Mouse (Mus musculus): ENCODE results near the gene Fam43b. TPM values are rescaled to one million over a fixed set of nuclear protein-coding genes. Genes with fewer than 3 reads are reported as not detected.
"Not testable (repeated sequence)": the region's sequence is repeated elsewhere in the genome, so short reads cannot be mapped to it uniquely, and the experiment has no call there.

Gene Fam43b
- 10 to 100 TPM; 26.4 to 30.9 (median 30.1) TPM for total RNA-seq (2022)

DNA sequence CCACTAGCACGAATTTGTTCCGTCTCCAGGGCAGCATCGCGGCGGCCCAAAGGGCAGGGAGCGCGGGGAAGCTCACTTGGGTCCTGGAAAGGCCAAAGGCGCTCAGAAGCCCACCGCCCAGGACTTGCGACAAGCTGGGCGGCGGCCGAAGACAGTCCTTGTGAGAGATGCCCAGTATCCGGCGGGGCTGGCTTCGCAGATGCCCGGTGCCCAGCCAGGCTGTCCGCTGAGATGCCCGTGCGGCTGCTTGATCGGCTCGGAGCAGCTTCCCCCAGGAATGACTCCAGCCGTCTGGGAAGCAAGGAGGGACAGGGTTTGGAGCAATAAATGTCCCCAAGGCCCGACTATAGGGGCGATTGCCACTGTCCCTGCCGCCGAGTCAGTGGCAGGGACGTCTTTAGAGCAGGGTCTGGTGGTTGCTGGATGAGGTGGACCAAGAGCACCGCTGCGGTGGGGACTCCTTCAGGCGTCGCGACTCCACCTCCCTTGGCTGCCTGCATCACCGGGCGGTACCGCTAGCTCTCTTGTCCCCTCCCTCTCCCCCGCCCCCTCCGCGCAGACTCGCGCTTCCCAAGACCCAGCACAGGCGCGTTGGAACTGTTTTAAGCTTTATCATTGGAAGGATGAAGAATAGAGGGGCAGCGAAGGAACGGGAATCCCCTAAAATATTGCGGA is at the start of gene Fam43b:
Fam43b (minus strand) TSS at position 558 of the 675 bp plus-strand sequence.
- peak; percentile 66 to 80 for DNase-seq (ENCODE audit: low spot score in 2 of 2)

DNA sequence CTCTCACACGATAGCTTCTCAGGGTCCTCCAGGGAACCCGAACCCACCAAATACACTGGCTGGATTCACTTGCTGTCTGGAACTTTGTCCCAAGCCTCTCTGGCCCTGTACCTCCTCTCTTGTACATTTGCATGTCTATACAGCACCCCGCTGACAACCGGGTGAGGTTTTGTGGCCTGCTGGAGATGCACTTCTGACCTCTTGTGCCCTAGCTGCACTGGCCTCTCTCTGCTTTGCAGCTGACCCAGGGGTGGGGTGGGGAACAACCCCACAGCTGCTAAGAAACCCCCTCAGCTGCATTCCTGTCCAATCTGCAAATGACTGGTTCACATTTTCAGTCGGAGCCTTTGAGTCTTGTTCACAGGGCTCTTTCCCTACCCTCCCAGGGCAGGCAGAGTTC is 48.6 kb upstream of the Fam43b start:
- no peak for DNase-seq (ENCODE audit: low spot score in 2 of 2)

GRCm38 (mm10) chr4:138440062-138440461 is 43.7 kb upstream of the Fam43b start:
- no peak for DNase-seq (ENCODE audit: low spot score in 2 of 2)

DNA sequence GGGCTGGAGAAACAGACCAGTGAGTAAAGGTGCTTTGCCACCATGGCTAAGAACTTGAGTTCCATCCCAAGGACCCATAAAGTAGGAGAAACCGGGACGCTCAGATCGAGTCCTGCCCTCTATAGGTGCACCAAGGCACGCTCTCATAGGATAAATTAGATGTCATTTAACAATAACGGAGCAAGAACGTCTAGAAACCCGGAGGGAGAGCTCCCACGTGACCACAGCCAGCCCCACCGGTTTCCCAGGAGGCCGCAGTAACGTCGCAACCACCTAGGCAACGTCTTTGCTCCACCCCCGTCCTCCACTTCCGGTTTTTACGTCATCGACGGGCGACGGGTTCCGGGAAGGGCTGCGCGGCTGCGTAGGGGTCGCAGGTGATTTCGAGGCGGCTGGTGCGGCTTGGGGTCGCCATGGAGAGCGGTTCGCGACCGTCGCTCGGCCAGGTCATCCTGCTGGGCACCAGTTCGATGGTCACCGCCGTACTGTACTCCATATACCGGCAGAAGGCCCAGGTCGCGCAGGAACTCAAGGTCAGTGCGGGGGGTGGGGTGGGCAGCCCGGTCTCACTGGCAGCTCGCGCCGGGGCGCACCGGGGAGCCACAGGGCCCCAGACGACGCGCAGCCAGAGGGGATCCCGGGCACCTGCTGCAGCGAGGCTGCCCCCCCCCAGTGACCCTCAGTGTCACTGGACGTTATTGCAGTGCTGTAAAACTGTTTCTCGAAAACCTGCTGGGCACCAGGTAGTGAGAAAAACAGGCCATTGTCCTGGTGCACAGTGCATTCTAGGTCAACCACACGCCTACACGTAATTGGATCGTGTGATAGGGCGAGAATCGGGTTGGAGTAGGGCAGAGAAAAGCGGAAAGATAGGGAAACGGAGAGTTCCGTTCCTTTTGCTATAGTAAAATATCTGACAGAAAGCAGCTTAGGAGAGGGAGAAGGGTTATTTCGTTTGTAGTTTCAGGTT is 38.3 kb upstream of the Fam43b start, which contains the start of gene Mul1:
Mul1 (plus strand) TSS at position 325 of the 970 bp plus-strand sequence.
- DNase-seq (ENCODE audit: low spot score in 2 of 2) = peak; percentile 95 to 96

GRCm38 (mm10) chr4:138431340-138431739 is 35.0 kb upstream of the Fam43b start:
- DNase-seq (ENCODE audit: low spot score in 2 of 2) = no peak

- DNase-seq (ENCODE audit: low spot score in 2 of 2) = no peak
Observed at GRCm38 (mm10) chr4:138429778-138430177, 33.5 kb upstream of the Fam43b start.

DNA sequence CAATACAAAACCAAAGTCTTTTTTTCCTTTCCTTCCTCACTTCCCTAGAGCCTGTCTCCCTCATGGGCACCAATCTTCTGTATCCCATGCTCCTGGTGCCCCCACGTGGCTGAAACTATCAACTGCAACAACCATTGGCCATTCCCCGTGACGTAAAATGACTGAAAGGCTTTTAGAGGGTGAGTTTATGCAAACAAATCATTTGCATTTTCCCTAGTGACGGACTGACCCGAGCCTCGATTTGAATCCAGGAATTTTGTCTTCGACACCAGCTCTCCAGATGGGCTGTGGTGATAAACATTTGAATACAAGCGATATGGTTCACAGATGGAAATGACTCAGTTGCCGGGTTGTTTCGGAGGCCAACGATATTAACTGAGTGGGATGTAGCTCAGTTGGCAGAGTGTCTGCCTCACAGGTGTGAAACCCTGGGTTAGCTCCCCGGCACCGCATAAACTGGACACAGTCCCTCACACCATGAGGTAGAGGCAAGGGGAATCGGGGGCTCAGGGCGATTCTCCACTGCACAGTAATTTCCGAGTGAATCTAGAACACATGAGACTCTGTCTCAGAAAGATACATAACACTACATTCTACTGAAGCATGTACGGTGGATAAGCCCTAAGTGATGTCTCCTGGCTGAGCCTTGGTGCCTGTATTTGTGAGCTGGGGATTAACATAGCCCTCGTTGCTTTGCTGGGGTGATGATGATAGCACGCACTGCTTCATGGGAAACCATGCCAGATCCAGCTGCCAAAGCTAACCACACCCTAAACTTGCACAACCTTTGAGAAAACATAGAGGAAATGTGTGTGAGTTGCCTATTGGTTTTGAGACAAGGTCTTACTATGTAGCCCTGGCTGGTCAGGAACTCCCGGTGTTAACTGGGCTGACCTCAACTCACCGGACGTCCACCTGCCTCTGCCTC is 30.7 kb upstream of the Fam43b start:
- DNase-seq (ENCODE audit: low spot score in 2 of 2) = peak; percentile 86 to 92

GRCm38 (mm10) chr4:138425604-138426003 is 29.3 kb upstream of the Fam43b start:
- not testable (repeated sequence) for DNase-seq (ENCODE audit: low spot score in 2 of 2)

DNA sequence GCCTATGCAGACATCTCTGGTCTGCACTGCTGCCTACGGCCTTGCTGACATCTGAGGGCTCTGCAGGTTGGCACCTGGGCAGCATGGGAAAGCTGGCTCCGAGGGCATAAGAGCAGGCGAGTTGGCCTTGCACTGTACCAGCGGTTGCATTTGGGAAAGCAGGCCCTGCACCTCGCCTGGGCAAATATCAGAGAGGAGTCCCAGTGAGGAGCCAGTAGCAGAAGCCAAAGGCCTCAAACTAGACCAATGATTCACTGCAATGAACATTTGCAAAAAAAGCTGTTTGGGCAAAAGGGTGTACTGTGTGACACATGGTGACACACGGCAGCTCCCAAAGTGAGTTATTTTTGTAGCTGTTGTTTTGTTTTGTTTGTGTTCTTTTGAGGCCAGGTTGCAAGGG is 28.7 kb upstream of the Fam43b start:
- no peak for DNase-seq (ENCODE audit: low spot score in 2 of 2)

DNA sequence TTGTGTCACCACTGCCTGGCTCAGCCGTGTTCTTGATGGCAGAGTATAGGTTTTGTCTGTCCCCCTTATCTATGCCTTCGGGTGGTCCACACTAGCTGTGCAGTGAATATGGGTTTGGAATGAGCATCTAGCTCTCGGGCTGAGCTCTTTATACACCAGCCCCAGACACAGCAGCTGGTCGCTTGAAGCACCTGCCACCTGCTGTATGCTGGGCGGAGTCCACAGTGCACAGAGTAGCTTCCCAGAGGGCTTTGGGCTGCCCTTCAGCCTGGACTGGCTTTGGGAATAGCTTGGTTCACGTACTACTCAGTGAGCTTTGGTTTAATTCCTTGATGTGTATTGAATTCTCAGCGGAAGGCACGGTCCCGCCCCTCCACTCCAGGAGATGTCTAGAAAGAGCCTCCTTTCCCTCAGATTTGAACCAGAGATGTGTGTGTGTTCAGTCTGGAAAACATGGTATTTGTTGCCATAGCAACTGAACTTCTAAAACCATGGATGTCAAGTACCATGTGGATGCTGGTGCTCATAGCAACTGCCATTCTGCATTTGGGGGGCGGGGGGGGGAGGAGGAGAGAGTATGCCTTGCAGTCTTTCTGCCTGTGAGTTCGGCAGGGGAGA is 22.1 kb upstream of the Fam43b start:
- DNase-seq (ENCODE audit: low spot score in 2 of 2) = no peak

GRCm38 (mm10) chr4:138417882-138418281 is 21.6 kb upstream of the Fam43b start:
- no peak for DNase-seq (ENCODE audit: low spot score in 2 of 2)

DNA sequence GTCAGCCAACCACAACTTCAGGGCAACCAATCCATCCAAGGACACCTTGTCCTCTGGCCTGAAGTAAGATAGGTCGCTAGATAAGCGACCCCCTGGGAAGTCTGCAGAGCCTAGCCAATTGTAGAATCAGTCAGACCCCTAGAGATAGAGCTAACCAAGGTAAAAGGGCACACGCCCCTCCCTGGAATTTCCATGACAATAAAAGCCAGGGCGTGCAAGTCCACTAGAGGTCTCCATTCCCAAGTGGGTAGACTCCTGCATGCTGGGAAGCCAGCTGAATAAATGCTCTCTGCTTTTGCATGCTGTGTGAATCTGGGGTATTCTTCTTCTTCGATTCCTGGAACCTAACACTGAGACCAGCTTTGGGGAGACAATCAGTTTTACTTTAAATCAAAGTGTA is 20.1 kb upstream of the Fam43b start:
- no peak for DNase-seq (ENCODE audit: low spot score in 2 of 2)

DNA sequence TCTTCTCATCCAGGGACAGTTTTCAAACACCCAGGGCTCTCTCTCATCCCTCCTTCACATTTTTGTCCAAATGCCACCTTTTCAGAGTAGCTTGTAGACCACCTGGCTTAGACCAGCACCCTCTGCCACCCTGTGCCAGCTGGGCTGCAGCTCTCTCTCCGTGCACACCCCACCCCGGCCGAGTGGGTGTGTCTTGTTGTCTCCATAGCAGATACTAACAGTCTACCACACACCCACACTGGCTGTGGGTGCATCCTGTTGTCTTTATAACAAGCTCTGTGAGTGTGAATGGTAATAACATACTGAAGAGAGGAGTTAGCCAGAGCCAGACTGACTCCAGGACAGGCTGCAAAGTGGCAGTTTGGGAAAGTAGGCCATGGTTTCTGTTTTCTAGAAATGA is 19.7 kb upstream of the Fam43b start:
- DNase-seq (ENCODE audit: low spot score in 2 of 2) = peak; percentile 49 to 57

DNA sequence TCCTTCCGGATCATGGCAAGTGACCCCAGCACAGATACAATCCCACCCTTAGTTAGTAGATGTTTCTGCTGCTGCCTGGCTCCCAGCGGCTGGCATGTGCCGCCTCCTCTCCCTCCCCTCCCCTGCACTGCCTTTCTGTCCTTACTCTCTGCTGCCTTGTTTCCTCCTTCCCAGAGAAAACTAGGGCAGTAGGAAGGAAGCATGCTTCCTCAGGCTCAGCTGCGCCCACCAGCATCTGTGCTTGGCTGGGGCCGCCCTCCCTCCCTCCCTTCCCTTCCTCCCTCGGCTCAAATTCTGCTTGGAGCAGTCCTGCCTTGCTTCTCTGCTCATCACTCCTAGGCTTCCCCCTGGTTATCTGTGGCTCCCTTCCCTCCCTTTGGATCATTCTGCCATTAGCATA is 18.4 kb upstream of the Fam43b start:
- peak in 1 of 2 experiments; percentile 51 for DNase-seq (ENCODE audit: low spot score in 2 of 2)

DNA sequence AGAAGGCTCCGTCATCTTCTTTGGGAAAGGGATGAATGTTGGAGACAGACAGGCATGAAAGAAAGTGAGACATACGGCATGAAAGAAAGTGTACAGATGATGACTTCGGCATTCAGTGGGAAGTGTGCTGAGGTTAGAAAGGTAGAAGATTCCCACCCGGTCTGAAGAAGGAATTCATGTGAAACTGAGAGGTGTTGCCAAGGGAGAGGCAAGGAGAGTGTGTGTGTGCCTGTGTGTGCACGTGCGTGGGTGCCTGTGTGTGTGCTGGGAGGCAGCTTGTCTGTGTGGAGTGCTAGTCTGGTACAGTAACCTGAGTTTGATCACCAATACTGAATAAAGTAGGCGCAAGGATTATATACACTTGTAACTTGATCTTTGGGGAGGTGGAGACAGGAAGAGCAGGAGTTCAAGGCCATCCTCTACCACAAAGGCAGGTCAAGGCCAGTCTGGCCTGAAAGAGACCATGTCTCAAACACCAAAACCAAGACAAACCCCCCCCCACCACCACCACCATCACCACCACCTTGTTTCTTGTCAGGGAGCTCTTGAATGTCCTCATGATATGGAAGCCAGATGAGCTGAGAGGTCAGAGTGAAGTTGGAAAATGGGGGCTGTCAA is 15.3 kb upstream of the Fam43b start:
- no peak for DNase-seq (ENCODE audit: low spot score in 2 of 2)

DNA sequence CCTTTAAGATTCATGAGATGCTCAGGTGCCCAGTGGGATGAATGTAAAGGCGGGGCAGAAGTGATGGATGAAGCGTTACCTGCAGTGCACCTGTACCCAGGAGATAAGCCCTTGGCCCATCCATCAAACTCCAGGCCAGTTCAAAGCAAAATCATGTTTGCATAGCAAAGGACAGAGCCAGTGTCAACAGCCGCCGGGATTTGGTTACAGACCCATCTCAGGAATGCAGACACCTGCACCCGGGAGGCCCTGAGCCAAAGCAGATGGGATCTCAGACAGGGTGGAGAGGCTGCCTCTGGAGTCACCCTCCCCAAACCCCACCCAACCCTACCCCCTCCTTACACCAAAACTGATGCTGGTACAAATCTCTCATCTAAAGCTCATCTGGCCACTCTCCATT is 14.7 kb upstream of the Fam43b start:
- no peak for DNase-seq (ENCODE audit: low spot score in 2 of 2)

DNA sequence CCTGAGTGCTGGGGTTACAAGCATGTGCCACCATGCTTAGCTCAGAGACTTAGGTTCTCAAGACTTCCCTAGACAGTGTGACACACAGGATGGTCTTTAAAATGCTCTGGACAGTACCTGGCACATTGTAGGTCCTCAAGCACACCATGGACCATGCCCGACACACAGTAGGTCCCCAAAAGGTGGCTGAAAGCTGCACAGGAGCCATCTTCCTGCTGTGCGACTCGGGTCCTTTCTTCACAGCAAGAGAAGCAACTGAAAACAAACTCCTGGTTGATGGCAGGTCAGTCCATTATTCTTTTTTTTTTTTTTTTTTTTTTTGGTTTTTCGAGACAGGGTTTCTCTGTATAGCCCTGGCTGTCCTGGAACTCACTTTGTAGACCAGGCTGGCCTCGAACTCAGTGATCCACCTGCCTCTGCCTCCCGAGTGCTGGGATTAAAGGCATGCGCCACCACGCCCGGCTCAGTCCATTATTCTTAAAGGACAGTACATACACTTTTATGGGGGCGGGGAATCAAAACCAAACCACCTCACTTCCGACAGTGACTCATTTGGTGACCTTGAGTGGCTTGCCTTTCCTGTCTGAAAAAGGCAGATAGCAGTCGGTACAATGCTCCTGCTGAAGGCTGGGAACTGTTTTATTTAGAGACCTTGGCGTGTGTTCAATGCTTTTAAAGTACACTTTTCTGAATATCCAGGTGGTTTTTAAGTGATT is 11.3 kb upstream of the Fam43b start:
- no peak for DNase-seq (ENCODE audit: low spot score in 2 of 2)

DNA sequence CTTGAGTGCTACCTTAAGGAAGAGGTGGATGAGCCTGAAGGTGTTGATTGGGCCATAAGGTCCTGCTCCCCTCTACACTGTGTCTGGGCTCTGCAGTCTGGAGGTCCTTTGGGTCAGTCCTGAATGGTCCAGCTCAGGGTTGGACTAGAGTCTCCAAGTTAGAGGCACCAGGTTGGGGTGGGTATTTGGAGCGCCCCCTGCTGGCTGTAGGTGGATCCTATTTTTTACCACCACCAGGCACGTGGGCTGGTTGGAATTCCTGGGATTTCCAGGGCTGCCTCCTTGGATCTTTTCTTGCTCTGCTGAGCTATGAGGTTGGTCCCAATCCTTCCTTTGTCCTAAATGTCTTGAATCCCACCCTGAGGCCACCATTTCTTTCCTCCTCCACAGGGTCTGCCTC is 8.5 kb upstream of the Fam43b start:
- no peak for DNase-seq (ENCODE audit: low spot score in 2 of 2)

DNA sequence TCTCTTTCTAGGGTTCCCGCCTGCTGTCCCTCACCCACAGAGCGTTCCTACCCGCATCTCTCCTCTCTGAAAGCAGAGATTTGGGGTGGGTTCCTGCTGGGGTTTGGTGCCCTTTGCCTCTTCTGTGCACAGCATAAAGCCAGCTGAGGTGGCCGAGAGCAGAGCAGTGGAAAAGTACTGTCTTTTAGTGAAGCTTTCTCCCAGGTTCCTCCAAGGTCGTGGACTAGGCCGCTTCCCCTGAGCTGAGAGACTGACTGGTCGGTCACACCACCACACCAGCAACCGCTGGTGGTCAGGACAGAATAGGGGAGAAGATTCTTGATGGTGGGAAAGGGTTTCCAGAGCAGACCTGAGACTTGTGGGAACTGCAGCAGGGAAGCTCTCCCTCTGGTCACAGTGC is 383 bp upstream of the Fam43b start:
- DNase-seq (ENCODE audit: low spot score in 2 of 2) = no peak
